ENCODE assay signal across 8 mouse cellular contexts in the genomic region with DNA sequence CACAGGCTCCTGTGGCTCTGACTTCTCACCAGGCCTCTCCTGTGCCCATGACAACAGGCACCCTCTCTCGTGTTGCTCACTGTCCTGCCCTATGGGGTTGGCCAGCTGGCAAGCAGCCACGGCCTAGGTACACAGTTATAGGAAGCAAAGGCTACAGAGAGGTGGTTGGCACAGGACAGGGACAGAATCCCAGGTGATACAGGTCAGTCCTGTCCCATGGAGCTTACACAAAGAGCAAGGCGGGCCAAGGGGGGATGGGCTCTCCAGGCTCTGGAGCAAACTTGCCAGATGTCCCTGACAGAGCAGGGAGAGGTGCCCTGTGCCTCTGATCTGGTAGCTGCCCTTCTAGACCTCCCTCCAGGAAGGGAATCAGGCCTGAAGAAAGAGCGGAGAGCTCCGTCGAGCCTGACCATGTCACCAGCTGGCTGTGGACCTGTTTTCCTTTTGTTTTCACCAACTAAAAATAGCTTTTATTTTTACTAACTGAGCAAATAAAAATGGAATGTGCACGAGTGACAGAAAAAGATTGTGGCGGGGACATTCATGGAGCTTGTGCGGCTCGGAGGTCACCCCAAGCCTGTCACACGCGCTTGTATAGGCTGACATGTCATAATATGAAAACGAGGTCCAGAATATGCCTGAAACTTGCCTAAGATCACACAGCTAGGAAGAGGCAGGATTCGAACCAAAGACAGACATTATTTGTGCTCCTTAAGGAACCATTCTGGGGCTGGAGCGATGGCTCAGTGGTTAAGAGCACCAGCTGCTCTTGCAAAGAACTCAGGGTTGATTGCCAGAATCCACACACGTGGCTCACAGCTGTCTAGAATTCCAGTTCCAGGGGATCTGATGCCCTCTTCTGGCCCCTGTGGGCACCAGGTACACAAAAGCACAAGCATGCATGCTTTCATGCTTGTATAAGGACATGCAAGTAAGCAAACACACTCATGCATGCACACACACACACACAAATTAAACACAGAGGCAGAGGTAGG. TPM values are rescaled to one million over a fixed set of nuclear protein-coding genes. Genes with fewer than 3 reads are reported as not detected.
DNase-seq lines count a peak whose midpoint lies in the region; ATAC-seq and TF ChIP-seq lines count a peak whose summit lies in the region.

No protein-coding gene starts in this region.

- 62% methylated on average over 16 of the region's 16 CpGs for WGBS in intestine, embryonic 16.5 days
- WGBS in liver, embryonic 16.5 days (ENCODE audit: insufficient replicate concordance), result 58% methylated on average over 16 of the region's 16 CpGs
- WGBS in small intestine, adult 2 months, result 39% methylated on average over 16 of the region's 16 CpGs

- ATAC-seq in intestine, embryonic 16.5 days, result peak; percentile 62
- ATAC-seq in liver, embryonic 16.5 days (ENCODE audit: low read depth), result peak; percentile 78

- no peaks in the 10 kb centered on the region for H3K36me3 ChIP-seq in intestine, embryonic 16.5 days (ENCODE audit: control insufficient read depth, insufficient read depth, low read length)
- H3K36me3 ChIP-seq in liver, embryonic 16.5 days (ENCODE audit: control insufficient read depth, insufficient read depth), result no peaks in the 10 kb centered on the region
- no peaks in the 10 kb centered on the region for H3K36me3 ChIP-seq in small intestine, adult 2 months (ENCODE audit: control insufficient read depth, insufficient read depth, low read length)

- peak; percentile 39 for DNase-seq in Muller cell, postnatal 12 days (ENCODE audit: inconsistent ontology term)
- peak; percentile 73 for DNase-seq in brain, embryonic 14.5 days (ENCODE audit: low read depth)
- DNase-seq in gastrocnemius, postnatal 10 days, result peak; percentile 47
- DNase-seq in natural killer cell, adult 2 months (ENCODE audit: low spot score in 2 of 2), result no peak
- no peak for DNase-seq in ovary, postnatal 36 days (ENCODE audit: low spot score)

- peaks cover 33% of the 10 kb centered on the region for H3K4me1 ChIP-seq in intestine, embryonic 16.5 days (ENCODE audit: control insufficient read depth, insufficient read depth, low read length)
- H3K4me1 ChIP-seq in liver, embryonic 16.5 days (ENCODE audit: control insufficient read depth, low read depth, low read length), result peaks cover 7% of the 10 kb centered on the region
- peaks cover 11% of the 10 kb centered on the region for H3K4me1 ChIP-seq in small intestine, adult 2 months (ENCODE audit: control insufficient read depth, insufficient read depth, insufficient read length, low read length)

- H3K27ac ChIP-seq in intestine, embryonic 16.5 days (ENCODE audit: low read length), result peak overlapping the region; percentile 70
- peak overlapping the region; percentile 75 for H3K27ac ChIP-seq in liver, embryonic 16.5 days (ENCODE audit: low read length)
- H3K27ac ChIP-seq in small intestine, adult 2 months (ENCODE audit: insufficient read depth, low read depth, low read length), result peak overlapping the region; percentile 69

- TF ChIP-seq POLR2A in brain, embryonic 14.5 days (IDR thresholded peaks at IDR 0.05; ENCODE audit: borderline replicate concordance, extremely low read depth, insufficient read depth, insufficient read length, poor library complexity, severe bottlenecking), result no peak
- no peak for TF ChIP-seq POLR2A in small intestine, adult 2 months (IDR thresholded peaks at IDR 0.05; ENCODE audit: low read depth, low read length)

- TF ChIP-seq CTCF in brain, embryonic 14.5 days (IDR thresholded peaks at IDR 0.05; ENCODE audit: borderline replicate concordance, extremely low read depth, insufficient read depth, insufficient read length), result peak; percentile 36; the same call in 1 of the 2 replicates
- peak; percentile 29; the same call in 1 of the 2 replicates for TF ChIP-seq CTCF in small intestine, adult 2 months (IDR thresholded peaks at IDR 0.05; ENCODE audit: extremely low read depth, insufficient read length, insufficient replicate concordance, low read depth, low read length)

- peak overlapping the region; percentile 41 for H3K9ac ChIP-seq in intestine, embryonic 16.5 days (ENCODE audit: low read depth, low read length)
- no peak overlapping the region for H3K9ac ChIP-seq in liver, embryonic 16.5 days (ENCODE audit: low read depth, low read length)

- no peak overlapping the region for H3K4me3 ChIP-seq in intestine, embryonic 16.5 days (ENCODE audit: low read length)
- no peak overlapping the region for H3K4me3 ChIP-seq in liver, embryonic 16.5 days (ENCODE audit: low read depth, low read length)
- H3K4me3 ChIP-seq in small intestine, adult 2 months (ENCODE audit: low read depth, low read length), result no peak overlapping the region

- H3K27me3 ChIP-seq in intestine, embryonic 16.5 days (replicated peaks; ENCODE audit: control insufficient read depth, insufficient read depth, low read length), result no peaks in the 10 kb centered on the region
- H3K27me3 ChIP-seq in liver, embryonic 16.5 days (ENCODE audit: control insufficient read depth, insufficient read depth, low read depth, low read length), result no peaks in the 10 kb centered on the region
- no peaks in the 10 kb centered on the region for H3K27me3 ChIP-seq in small intestine, adult 2 months (ENCODE audit: control insufficient read depth, insufficient read depth, low read length)

- H3K9me3 ChIP-seq in intestine, embryonic 16.5 days (ENCODE audit: control insufficient read depth, low read length), result no peaks in the 10 kb centered on the region
- H3K9me3 ChIP-seq in liver, embryonic 16.5 days (replicated peaks; ENCODE audit: control insufficient read depth, low read length), result no peaks in the 10 kb centered on the region

- no peak overlapping the region for H3K4me2 ChIP-seq in intestine, embryonic 16.5 days (ENCODE audit: low read depth, low read length)
- H3K4me2 ChIP-seq in liver, embryonic 16.5 days (ENCODE audit: low read depth, low read length), result no peak overlapping the region

RNA-seq across cellular contexts. Expression of a gene that starts 48.1 kb away (rescaled TPM):
- 43.4 and 45.9 TPM in 2 replicates for polyA plus RNA-seq in brain, embryonic 14.5 days (2012; rRNA removed)
- 10 to 100 TPM; 50.3 to 53.7 TPM for total RNA-seq in gastrocnemius, postnatal 10 days (2021)
- 12.1 and 14.3 TPM in 2 replicates for polyA plus RNA-seq in intestine, embryonic 16.5 days (2015; fragmentation: Nextera tagmentation; extraction: Ambion mirVana)
- polyA plus RNA-seq in liver, embryonic 16.5 days (2015; fragmentation: Nextera tagmentation; extraction: Ambion mirVana), result 5.7 and 6.6 TPM in 2 replicates
- 10.4 and 14.2 TPM in 2 replicates for polyA plus RNA-seq in small intestine, adult 2 months (2012; rRNA removed)

Comparison
In these comparisons a context has a peak if more than half of its experiments do, and no peak if none do; other contexts are left out.
1. DNase-seq: peak in Muller cell, postnatal 12 days (single experiment), brain, embryonic 14.5 days (single experiment) and gastrocnemius, postnatal 10 days (single experiment); none in natural killer cell, adult 2 months (0 of 2) and ovary, postnatal 36 days (single experiment).
2. Peak in every context shown above with its lines, with median percentiles within 50 percentile points of each other: H3K27ac ChIP-seq.